25 mouse cellular contexts compared by ENCODE assay signal in the genomic region with DNA sequence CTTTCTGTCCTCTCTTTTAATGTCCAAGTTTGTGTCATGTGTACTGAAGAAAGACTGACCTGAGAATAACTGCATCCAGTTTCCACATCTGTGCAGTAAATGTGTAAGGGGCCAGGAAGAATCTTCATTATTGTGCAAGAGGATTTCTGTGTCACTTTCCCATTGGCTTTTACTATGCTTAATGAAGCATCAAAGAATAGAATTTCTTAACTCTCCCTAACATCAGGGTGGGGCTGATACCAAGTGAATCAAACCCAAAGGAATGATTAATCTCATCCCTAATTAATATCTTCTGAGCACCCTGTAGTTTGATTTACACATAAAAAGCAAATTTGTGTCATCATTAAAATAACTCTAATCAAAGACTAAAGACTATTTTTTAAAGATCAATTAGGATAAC.
"Had no signal": no experiment of that assay in that cellular context is flagged by ENCODE, and none has a peak within 500 bp of the region (broad histone marks: within the 10 kb centered on the region; RNA-seq: fewer than 3 reads in every experiment).

No protein-coding gene starts in this region.

- H3K4me3 ChIP-seq: heart, adult 2 months; heart, embryonic 13.5 days; heart, embryonic 15.5 days; hindbrain, embryonic 13.5 days; hindbrain, embryonic 15.5 days; kidney, embryonic 15.5 days; limb, embryonic 13.5 days; limb, embryonic 15.5 days had no signal

- DNase-seq: gastrocnemius, postnatal 14 days; gastrocnemius, postnatal 36 days; heart, adult 11 months; heart, adult 2 months; heart, postnatal 14 days; heart, postnatal 36 days; kidney, adult 11 months; kidney, adult 2 months; kidney, adult 9 months; kidney, postnatal 14 days; kidney, postnatal 36 days; layer of hippocampus, adult 9-11 months; layer of hippocampus, postnatal 36 days; left cerebral cortex, postnatal 4 days had no signal

- H3K36me3 ChIP-seq: heart, embryonic 13.5 days; heart, embryonic 15.5 days; hindbrain, embryonic 13.5 days; hindbrain, embryonic 15.5 days; kidney, embryonic 15.5 days; limb, embryonic 13.5 days; limb, embryonic 15.5 days had no signal

- H3K27ac ChIP-seq: heart, adult 2 months; heart, embryonic 13.5 days; heart, embryonic 15.5 days; hindbrain, embryonic 13.5 days; hindbrain, embryonic 15.5 days; hindbrain, postnatal 0 days; kidney, embryonic 15.5 days; kidney, postnatal 0 days; limb, embryonic 13.5 days; limb, embryonic 15.5 days had no signal

- H3K27me3 ChIP-seq: heart, embryonic 13.5 days; heart, embryonic 15.5 days; hindbrain, embryonic 13.5 days; hindbrain, embryonic 15.5 days; kidney, embryonic 15.5 days; limb, embryonic 13.5 days; limb, embryonic 15.5 days had no signal

- ATAC-seq: hindbrain, postnatal 0 days; intestine, embryonic 16.5 days had no signal

- H3K4me2 ChIP-seq: heart, embryonic 11.5 days; heart, embryonic 13.5 days; heart, embryonic 15.5 days; hindbrain, embryonic 13.5 days; hindbrain, embryonic 15.5 days; kidney, embryonic 15.5 days; limb, embryonic 13.5 days; limb, embryonic 15.5 days had no signal

- H3K9me3 ChIP-seq: heart, embryonic 13.5 days; heart, embryonic 15.5 days; hindbrain, embryonic 13.5 days; hindbrain, embryonic 15.5 days; kidney, embryonic 15.5 days; limb, embryonic 13.5 days; limb, embryonic 15.5 days had no signal

- H3K4me1 ChIP-seq: heart, embryonic 13.5 days; heart, embryonic 15.5 days; hindbrain, embryonic 13.5 days; hindbrain, embryonic 15.5 days; kidney, embryonic 15.5 days; limb, embryonic 13.5 days; limb, embryonic 15.5 days had no signal

- H3K9ac ChIP-seq: heart, embryonic 13.5 days; heart, embryonic 15.5 days; hindbrain, embryonic 13.5 days; hindbrain, embryonic 15.5 days; kidney, embryonic 15.5 days; limb, embryonic 13.5 days; limb, embryonic 15.5 days had no signal
